Mouse (Mus musculus) embryonic facial prominence, embryonic 10.5 days (tissue): ENCODE data around the gene Mettl8. TPM values are rescaled to one million over a fixed set of nuclear protein-coding genes. Genes with fewer than 3 reads are reported as not detected.

ENCODE experiments used
- DNase-seq: peaks from one replicate; pipeline ENCODE4 v3.0.0-alpha.2; 2017; ENCODE audit warnings: low spot score
- H3K27ac ChIP-seq: fragments of 300-500 bp; sonication (generic); replicated peaks from 2 replicates; pipeline ENCODE4 v1.5.1; 2016; ENCODE audit warnings: mild to moderate bottlenecking
- H3K27me3 ChIP-seq: fragments of 300-500 bp; sonication (generic); replicated peaks from 2 replicates; pipeline ENCODE4 v1.6.1; 2016; ENCODE audit warnings: low read depth, mild to moderate bottlenecking; ENCODE audit not compliant: poor library complexity, severe bottlenecking
- H3K36me3 ChIP-seq: fragments of 300-500 bp; sonication (generic); replicated peaks from 2 replicates; pipeline ENCODE4 v1.6.1; 2016; ENCODE audit warnings: mild to moderate bottlenecking, moderate library complexity
- H3K4me1 ChIP-seq: fragments of 300-500 bp; sonication (generic); 2 replicates; pipeline ENCODE4 v1.6.1; 2016
- H3K4me3 ChIP-seq: fragments of 300-500 bp; sonication (generic); 2 replicates; pipeline ENCODE4 v1.5.1; 2016; ENCODE audit warnings: mild to moderate bottlenecking, moderate library complexity
- H3K9me3 ChIP-seq: fragments of 300-500 bp; sonication (generic); 2 replicates; pipeline ENCODE4 v1.6.1; 2016; ENCODE audit warnings: mild to moderate bottlenecking
- WGBS: fragments of 180-500 bp; shearing (Covaris S2); methylation state at CpG from one replicate; pipeline ENCODE4 v1.1.7; 2016; 5-methylcytosine and 5-hydroxymethylcytosine counted together
- polyA plus RNA-seq: library from polyadenylated mRNA; unstranded; fragments of >200 nt; fragmentation: Nextera tagmentation; extraction: Ambion mirVana; gene quantifications from 2 replicates; pipeline ENCODE4 v1.2.1, GENCODE M21; 2016

The Mettl8 gene
- polyA plus RNA-seq, 1 experiment from 2014 or later: 20.4 TPM

DNA sequence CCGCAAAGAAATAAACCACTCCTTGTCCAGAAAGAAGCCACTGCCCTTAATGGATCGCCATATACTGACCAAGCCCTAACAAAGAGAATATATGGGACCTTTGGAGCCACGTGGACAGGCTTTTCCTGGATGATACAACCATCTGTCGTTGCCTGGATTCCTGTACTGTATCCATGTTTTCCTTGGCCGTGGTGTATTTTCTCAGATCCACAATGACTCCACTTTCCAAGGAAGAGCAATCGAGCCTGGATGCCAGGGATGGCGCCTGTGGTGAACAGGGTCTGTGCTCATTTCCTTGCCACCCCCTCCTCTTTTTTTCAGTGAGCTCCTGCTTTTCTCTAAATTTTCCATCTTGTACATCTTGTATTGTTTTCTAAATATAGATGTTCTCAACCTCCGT, 120.6 kb downstream of the Mettl8 start:
- no peaks in the 10 kb centered on the region for H3K27me3 ChIP-seq
- H3K4me1 ChIP-seq: no peaks in the 10 kb centered on the region
- no peak for DNase-seq
- no peak overlapping the region for H3K4me3 ChIP-seq
- H3K9me3 ChIP-seq: no peaks in the 10 kb centered on the region
- 82% methylated on average over 8 of the region's 8 CpGs for WGBS
- H3K36me3 ChIP-seq: no peaks in the 10 kb centered on the region
- H3K27ac ChIP-seq: no peak overlapping the region

- Histone ChIP-seq H3K4me1 (no peaks in the 10 kb centered on the region), H3K36me3 (no peaks in the 10 kb centered on the region), H3K27me3 (no peaks in the 10 kb centered on the region), H3K4me3 (no peak overlapping the region), H3K27ac (no peak overlapping the region), H3K9me3 (no peaks in the 10 kb centered on the region)
- 90% methylated on average over 1 of the region's 1 CpGs for WGBS
- DNase-seq: no peak
Observed at GRCm38 (mm10) chr2:70933516-70933915, 121.9 kb downstream of the Mettl8 start.

DNA sequence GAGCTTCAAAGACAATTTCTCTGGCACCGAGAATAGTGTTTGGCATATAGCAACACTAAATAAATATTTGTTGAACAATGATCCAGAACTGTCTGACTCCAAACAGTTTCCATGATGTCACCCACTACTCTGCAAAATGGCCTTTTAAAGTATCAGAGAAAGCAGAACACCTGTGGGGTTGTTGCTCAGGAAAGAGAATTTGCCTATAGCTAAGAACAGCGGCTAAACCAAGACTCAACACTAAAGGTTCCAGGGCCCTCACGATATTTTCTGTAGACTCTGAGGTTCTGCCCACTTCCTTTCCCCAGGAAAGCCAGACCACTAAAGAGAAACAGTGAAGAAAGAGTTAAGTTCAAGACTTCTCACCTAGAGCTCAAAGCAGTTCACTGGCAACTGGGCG, 122.4 kb downstream of the Mettl8 start:
- no peaks in the 10 kb centered on the region for H3K36me3 ChIP-seq
- H3K27ac ChIP-seq: no peak overlapping the region
- no peaks in the 10 kb centered on the region for H3K27me3 ChIP-seq
- DNase-seq: no peak
- 83% methylated on average over 4 of the region's 4 CpGs for WGBS
- H3K4me3 ChIP-seq: no peak overlapping the region
- H3K4me1 ChIP-seq: no peaks in the 10 kb centered on the region
- no peaks in the 10 kb centered on the region for H3K9me3 ChIP-seq

GRCm38 (mm10) chr2:70930631-70931288, 124.6 kb downstream of the Mettl8 start:
- Histone ChIP-seq H3K4me1 (no peaks in the 10 kb centered on the region), H3K27ac (no peak overlapping the region), H3K27me3 (no peaks in the 10 kb centered on the region), H3K9me3 (no peaks in the 10 kb centered on the region), H3K4me3 (no peak overlapping the region), H3K36me3 (no peaks in the 10 kb centered on the region)
- no peak for DNase-seq
- 94% methylated on average over 11 of the region's 11 CpGs for WGBS

DNA sequence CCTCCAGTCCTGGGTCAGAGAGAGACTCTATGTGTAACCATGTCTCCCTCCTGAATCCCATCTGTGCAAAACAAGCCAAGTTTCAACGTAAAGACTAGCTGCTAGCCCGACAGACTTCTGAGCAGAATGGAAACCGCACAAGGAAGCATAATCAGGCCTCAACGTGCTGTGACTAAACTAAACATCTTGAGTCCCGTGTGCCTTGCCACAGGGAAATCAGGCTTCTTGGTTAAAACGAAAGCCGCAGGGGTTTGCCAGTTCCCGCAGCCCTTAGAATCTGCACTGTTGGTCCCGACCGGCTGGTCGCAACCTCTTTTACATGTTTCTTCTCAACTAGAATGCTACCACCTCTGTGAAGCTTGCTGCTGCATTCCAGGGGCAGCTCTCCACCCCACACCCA, 125.7 kb downstream of the Mettl8 start:
- H3K4me1 ChIP-seq: no peaks in the 10 kb centered on the region
- DNase-seq: no peak
- 84% methylated on average over 11 of the region's 11 CpGs for WGBS
- no peaks in the 10 kb centered on the region for H3K27me3 ChIP-seq
- H3K4me3 ChIP-seq: no peak overlapping the region
- no peak overlapping the region for H3K27ac ChIP-seq
- no peaks in the 10 kb centered on the region for H3K9me3 ChIP-seq
- H3K36me3 ChIP-seq: no peaks in the 10 kb centered on the region

DNA sequence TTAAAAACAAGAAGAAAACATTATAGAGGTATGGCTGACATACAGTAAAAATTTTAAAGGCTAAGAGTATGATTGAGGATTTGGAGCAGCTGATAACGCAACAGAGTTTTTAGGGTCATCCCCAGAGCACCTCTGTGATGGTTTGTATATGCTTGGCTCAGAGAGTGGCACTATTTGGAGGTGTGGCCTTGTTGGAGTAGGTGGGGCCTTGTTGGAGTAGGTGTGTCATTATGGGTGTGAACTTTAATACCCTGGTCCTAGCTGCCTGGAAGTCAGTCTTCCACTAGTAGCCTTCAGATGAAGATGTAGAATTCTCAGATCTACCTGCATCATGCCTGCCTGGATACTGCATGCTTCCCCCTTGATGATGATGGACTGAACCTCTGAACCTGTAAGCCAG, 131.3 kb downstream of the Mettl8 start:
- WGBS: 92% methylated on average over 1 of the region's 1 CpGs
- Histone ChIP-seq H3K27me3 (no peaks in the 10 kb centered on the region), H3K27ac (no peak overlapping the region), H3K4me3 (no peak overlapping the region), H3K9me3 (no peaks in the 10 kb centered on the region), H3K36me3 (no peaks in the 10 kb centered on the region), H3K4me1 (peaks cover 16% of the 10 kb centered on the region)
- DNase-seq: no peak

GRCm38 (mm10) chr2:70922814-70923213, 132.6 kb downstream of the Mettl8 start:
- no peak overlapping the region for H3K27ac ChIP-seq
- no peak for DNase-seq
- peaks cover 23% of the 10 kb centered on the region for H3K4me1 ChIP-seq
- H3K4me3 ChIP-seq: no peak overlapping the region
- no peaks in the 10 kb centered on the region for H3K27me3 ChIP-seq
- no peaks in the 10 kb centered on the region for H3K9me3 ChIP-seq
- 81% methylated on average over 6 of the region's 6 CpGs for WGBS
- no peaks in the 10 kb centered on the region for H3K36me3 ChIP-seq

GRCm38 (mm10) chr2:70920937-70921596, 134.3 kb downstream of the Mettl8 start:
- 59% methylated on average over 8 of the region's 8 CpGs for WGBS
- Histone ChIP-seq H3K27ac (no peak overlapping the region), H3K36me3 (no peaks in the 10 kb centered on the region), H3K27me3 (no peaks in the 10 kb centered on the region), H3K4me1 (peaks cover 29% of the 10 kb centered on the region), H3K9me3 (no peaks in the 10 kb centered on the region), H3K4me3 (no peak overlapping the region)
- DNase-seq: no peak

DNA sequence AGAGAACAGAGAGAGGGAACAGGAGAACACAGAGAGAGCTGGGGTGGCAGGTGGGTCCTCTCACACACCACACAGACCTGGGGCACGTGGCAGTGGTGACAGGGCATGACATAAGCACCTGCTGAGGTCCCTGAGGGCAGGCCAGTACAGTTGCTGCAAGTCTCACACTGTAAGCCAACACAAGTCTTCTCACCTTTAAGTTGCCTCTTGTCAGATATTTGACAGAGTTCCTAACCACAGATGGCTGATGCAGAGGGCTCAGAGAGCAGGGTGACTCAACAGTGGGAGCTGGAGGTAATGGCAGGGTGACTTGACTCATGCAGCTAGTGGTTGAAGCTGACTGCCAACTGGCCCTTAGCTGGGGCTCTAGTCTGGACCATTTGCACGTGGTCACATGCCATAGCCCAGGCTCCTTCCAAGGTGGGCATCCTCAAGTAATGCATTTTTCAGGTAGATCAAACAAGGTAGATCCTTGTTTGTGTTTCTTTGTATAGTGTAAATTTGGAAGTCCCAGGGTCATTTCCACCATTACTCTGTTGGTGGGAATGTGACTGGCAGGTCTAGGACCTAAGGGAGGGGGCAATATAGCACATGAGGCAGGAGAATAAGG, 135.4 kb downstream of the Mettl8 start:
- 67% methylated on average over 2 of the region's 2 CpGs for WGBS
- H3K9me3 ChIP-seq: no peaks in the 10 kb centered on the region
- H3K27me3 ChIP-seq: no peaks in the 10 kb centered on the region
- no peak overlapping the region for H3K27ac ChIP-seq
- no peak overlapping the region for H3K4me3 ChIP-seq
- H3K4me1 ChIP-seq: peaks cover 29% of the 10 kb centered on the region
- H3K36me3 ChIP-seq: no peaks in the 10 kb centered on the region
- DNase-seq: no peak

GRCm38 (mm10) chr2:70918516-70918915, 136.9 kb downstream of the Mettl8 start:
- DNase-seq: no peak
- WGBS: 79% methylated on average over 2 of the region's 2 CpGs

More at GRCm38 (mm10) chr2:70918516-70918915, 136.9 kb downstream of the Mettl8 start:
- Histone ChIP-seq H3K36me3 (no peaks in the 10 kb centered on the region), H3K4me3 (no peak overlapping the region), H3K27me3 (no peaks in the 10 kb centered on the region), H3K27ac (no peak overlapping the region), H3K4me1 (peaks cover 29% of the 10 kb centered on the region), H3K9me3 (no peaks in the 10 kb centered on the region)

Other genes with a start within 250 kb of the Mettl8 start
- gene Tlk1, start 229.9 kb downstream of the Mettl8 start, polyA plus RNA-seq: 29.2 TPM in 2 replicates
- gene Dcaf17, start 255 bp downstream of the Mettl8 start, polyA plus RNA-seq: 36.3 and 42.4 TPM in 2 replicates
- 0.52 and 0.83 TPM in 2 replicates for gene Cybrd1, start 62.3 kb upstream of the Mettl8 start, polyA plus RNA-seq
- gene Dync1i2, start 156.1 kb upstream of the Mettl8 start, polyA plus RNA-seq: 119 and 122 TPM in 2 replicates